Mouse (Mus musculus): Measurements from ENCODE around the gene Rhot2. TPM values are rescaled to one million over a fixed set of nuclear protein-coding genes. Genes with fewer than 3 reads are reported as not detected.

Rhot2 gene
- polyA plus RNA-seq, 1 experiment from 2014 or later, result 10.7 TPM

DNA sequence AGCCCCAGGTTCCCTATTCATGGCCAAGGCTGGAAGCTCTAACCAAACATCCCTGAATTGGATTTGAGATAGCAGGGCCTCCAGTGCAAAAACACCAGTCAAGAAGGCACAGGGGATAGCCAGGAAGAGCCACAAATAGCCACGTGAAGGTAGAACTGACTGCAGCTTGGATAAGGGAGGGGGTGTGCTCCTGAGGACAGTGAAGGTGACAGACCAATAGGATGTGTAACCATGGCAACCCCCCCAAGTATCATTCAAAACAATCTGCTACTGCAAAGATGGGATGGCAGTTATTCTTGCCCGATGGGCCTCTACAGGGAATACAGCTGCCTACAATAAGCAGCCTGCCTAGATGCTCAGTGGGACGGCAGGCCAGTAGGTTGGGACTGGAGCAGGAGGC, 7.1 kb downstream of the Rhot2 start:
- H3K27me3 ChIP-seq (ENCODE audit: control insufficient read depth, insufficient read depth, low read length), result no peaks in the 10 kb centered on the region
- no peak overlapping the region for H3K4me2 ChIP-seq (replicated peaks; ENCODE audit: low read depth)
- peak overlapping the region; percentile 58 for H3K27ac ChIP-seq (replicated peaks)
- peak overlapping the region; percentile 60; the same call in 1 of the 2 replicates for H3K9ac ChIP-seq (ENCODE audit: low read length)
- ATAC-seq (ENCODE audit: low FRiP score, low TSS enrichment), result no peak
- 46% methylated on average over 3 of the region's 3 CpGs for WGBS
- TF ChIP-seq EP300 (optimal IDR thresholded peaks at IDR 0.05) (no peak), CTCF (IDR thresholded peaks at IDR 0.05; ENCODE audit: low read depth) (no peak)
- H3K36me3 ChIP-seq (ENCODE audit: control insufficient read depth, insufficient read depth, low read length), result peaks cover 33% of the 10 kb centered on the region
- no peak for DNase-seq (ENCODE audit: low spot score)
- no peak overlapping the region for H3K4me3 ChIP-seq (ENCODE audit: low read depth, low read length)
- peaks cover 21% of the 10 kb centered on the region for H3K4me1 ChIP-seq (replicated peaks; ENCODE audit: control insufficient read depth, insufficient read depth)
- H3K9me3 ChIP-seq (ENCODE audit: control insufficient read depth, low read length), result no peaks in the 10 kb centered on the region

DNA sequence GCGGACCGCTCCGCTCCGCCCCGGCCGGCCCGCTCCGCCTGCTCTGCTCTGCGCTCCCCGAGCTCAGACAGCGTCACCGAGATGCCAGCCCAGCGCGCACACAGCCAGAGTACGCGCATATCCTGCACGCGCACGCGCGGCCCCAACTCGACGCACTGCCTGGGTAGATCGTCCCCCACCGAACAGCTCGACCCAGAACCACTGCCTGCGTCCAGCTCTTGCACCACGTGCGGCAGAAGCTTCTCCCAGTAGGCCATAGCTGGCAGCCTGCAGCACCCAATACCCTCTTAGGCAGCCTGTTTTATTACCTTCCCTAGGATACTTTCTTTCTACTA, 7.6 kb downstream of the Rhot2 start, which contains the start of gene Rhbdl1:
Gene Rhbdl1, minus strand, starts transcription at position 220 of the 335 bp plus-strand sequence.
- Histone ChIP-seq H3K9me3 (ENCODE audit: control insufficient read depth, low read length) (no peaks in the 10 kb centered on the region), H3K36me3 (ENCODE audit: control insufficient read depth, insufficient read depth, low read length) (peaks cover 31% of the 10 kb centered on the region), H3K4me1 (replicated peaks; ENCODE audit: control insufficient read depth, insufficient read depth) (peaks cover 21% of the 10 kb centered on the region), H3K4me3 (ENCODE audit: low read depth, low read length) (peak within 1 kb of the TSS; percentile 37), H3K27me3 (ENCODE audit: control insufficient read depth, insufficient read depth, low read length) (no peaks in the 10 kb centered on the region), H3K4me2 (replicated peaks; ENCODE audit: low read depth) (peak within 1 kb of the TSS; percentile 75), H3K9ac (ENCODE audit: low read length) (peak within 1 kb of the TSS; percentile 60), H3K27ac (replicated peaks) (peak within 1 kb of the TSS; percentile 63)
- no peak for TF ChIP-seq EP300 (optimal IDR thresholded peaks at IDR 0.05)
- no peak for TF ChIP-seq CTCF (IDR thresholded peaks at IDR 0.05; ENCODE audit: low read depth)
- DNase-seq (ENCODE audit: low spot score), result peak; percentile 79
- ATAC-seq (ENCODE audit: low FRiP score, low TSS enrichment), result peak; percentile 2; the same call in 1 of the 2 replicates
- 1% methylated on average over 28 of the region's 29 CpGs for WGBS

DNA sequence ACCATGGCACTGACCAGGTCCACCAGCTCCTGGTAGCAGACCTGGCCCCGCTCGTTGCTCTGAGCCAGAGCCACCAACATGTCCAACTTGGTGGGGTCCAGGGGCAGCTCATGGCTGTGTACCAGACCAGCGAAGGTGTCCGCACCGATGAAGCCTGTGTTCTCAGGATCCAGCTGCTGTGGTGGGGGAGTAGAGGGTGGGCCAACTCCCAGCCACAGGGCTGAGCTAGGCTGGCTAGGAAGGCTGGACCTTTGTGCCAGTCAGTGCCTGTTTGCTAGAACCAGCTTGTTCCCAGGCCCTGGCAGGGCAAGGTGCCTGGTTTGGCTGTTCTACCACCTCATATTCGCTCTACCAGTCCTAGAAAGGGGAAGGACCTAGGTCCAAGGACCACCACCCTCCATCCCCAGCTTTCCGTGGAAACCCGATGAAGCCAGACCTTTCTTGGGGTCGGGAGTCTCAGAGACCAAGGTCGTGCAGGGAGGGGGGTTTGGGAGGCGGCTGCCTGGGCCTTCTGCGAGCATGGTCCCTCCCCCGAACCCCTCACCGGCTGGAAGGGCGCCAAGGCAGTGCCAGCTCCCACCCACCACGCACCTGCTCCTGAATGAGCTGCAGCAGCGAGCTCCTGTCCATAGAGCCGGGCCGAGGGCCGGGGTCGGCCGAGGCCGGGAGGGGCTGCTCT, 8.1 kb downstream of the Rhot2 start:
- DNase-seq (ENCODE audit: low spot score), result peak; percentile 55
- no peaks in the 10 kb centered on the region for H3K9me3 ChIP-seq (ENCODE audit: control insufficient read depth, low read length)
- no peak for ATAC-seq (ENCODE audit: low FRiP score, low TSS enrichment)
- no peaks in the 10 kb centered on the region for H3K27me3 ChIP-seq (ENCODE audit: control insufficient read depth, insufficient read depth, low read length)
- H3K4me3 ChIP-seq (ENCODE audit: low read depth, low read length), result peak overlapping the region; percentile 37
- H3K9ac ChIP-seq (ENCODE audit: low read length), result peak overlapping the region; percentile 60
- TF ChIP-seq EP300 (optimal IDR thresholded peaks at IDR 0.05) (no peak), CTCF (IDR thresholded peaks at IDR 0.05; ENCODE audit: low read depth) (no peak)
- H3K27ac ChIP-seq (replicated peaks), result peak overlapping the region; percentile 63
- H3K4me2 ChIP-seq (replicated peaks; ENCODE audit: low read depth), result peak overlapping the region; percentile 75
- H3K36me3 ChIP-seq (ENCODE audit: control insufficient read depth, insufficient read depth, low read length), result peaks cover 28% of the 10 kb centered on the region
- H3K4me1 ChIP-seq (replicated peaks; ENCODE audit: control insufficient read depth, insufficient read depth), result peaks cover 26% of the 10 kb centered on the region
- 22% methylated on average over 20 of the region's 23 CpGs for WGBS

DNA sequence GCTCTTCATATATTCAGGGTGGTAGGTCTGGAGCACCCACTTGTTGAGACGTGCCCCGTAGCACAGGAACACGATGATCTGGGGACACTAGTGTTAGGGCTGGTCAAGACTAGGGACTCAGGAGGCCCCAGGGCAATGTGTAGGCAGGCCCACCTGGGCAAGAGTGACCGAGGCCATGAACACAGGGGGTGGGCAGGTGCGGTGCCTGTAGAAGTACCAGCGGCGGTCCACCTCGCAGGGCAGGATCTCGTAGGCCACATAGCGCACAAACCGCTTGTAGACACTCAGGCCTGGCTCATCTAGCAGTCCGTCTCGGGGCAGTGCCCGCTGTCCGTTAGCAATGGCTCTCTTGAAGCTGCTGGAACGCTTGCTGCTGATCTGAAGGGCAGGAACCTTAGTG, 8.8 kb downstream of the Rhot2 start:
- Histone ChIP-seq H3K27ac (replicated peaks) (no peak overlapping the region; the same call in 1 of the 2 replicates), H3K4me2 (replicated peaks; ENCODE audit: low read depth) (peak overlapping the region; percentile 75), H3K4me1 (replicated peaks; ENCODE audit: control insufficient read depth, insufficient read depth) (peaks cover 27% of the 10 kb centered on the region), H3K27me3 (ENCODE audit: control insufficient read depth, insufficient read depth, low read length) (no peaks in the 10 kb centered on the region), H3K36me3 (ENCODE audit: control insufficient read depth, insufficient read depth, low read length) (peaks cover 23% of the 10 kb centered on the region), H3K9ac (ENCODE audit: low read length) (peak overlapping the region; percentile 60; the same call in 1 of the 2 replicates), H3K4me3 (ENCODE audit: low read depth, low read length) (no peak overlapping the region), H3K9me3 (ENCODE audit: control insufficient read depth, low read length) (no peaks in the 10 kb centered on the region)
- 85% methylated on average over 16 of the region's 16 CpGs for WGBS
- TF ChIP-seq EP300 (optimal IDR thresholded peaks at IDR 0.05) (no peak), CTCF (IDR thresholded peaks at IDR 0.05; ENCODE audit: low read depth) (no peak)
- DNase-seq (ENCODE audit: low spot score) (no peak), ATAC-seq (ENCODE audit: low FRiP score, low TSS enrichment) (no peak)

GRCm38 (mm10) chr17:25835301-25835700, 9.3 kb downstream of the Rhot2 start:
- no peak for ATAC-seq (ENCODE audit: low FRiP score, low TSS enrichment)
- peaks cover 27% of the 10 kb centered on the region for H3K4me1 ChIP-seq (replicated peaks; ENCODE audit: control insufficient read depth, insufficient read depth)
- no peaks in the 10 kb centered on the region for H3K9me3 ChIP-seq (ENCODE audit: control insufficient read depth, low read length)
- no peaks in the 10 kb centered on the region for H3K27me3 ChIP-seq (ENCODE audit: control insufficient read depth, insufficient read depth, low read length)
- no peak overlapping the region for H3K27ac ChIP-seq (replicated peaks)
- no peak for DNase-seq (ENCODE audit: low spot score)
- WGBS, result 80% methylated on average over 7 of the region's 7 CpGs
- H3K9ac ChIP-seq (ENCODE audit: low read length), result no peak overlapping the region
- no peak overlapping the region for H3K4me3 ChIP-seq (ENCODE audit: low read depth, low read length)
- H3K4me2 ChIP-seq (replicated peaks; ENCODE audit: low read depth), result peak overlapping the region; percentile 88; the same call in 1 of the 2 replicates
- TF ChIP-seq CTCF (IDR thresholded peaks at IDR 0.05; ENCODE audit: low read depth), result no peak
- TF ChIP-seq EP300 (optimal IDR thresholded peaks at IDR 0.05), result no peak
- H3K36me3 ChIP-seq (ENCODE audit: control insufficient read depth, insufficient read depth, low read length), result peaks cover 23% of the 10 kb centered on the region

DNA sequence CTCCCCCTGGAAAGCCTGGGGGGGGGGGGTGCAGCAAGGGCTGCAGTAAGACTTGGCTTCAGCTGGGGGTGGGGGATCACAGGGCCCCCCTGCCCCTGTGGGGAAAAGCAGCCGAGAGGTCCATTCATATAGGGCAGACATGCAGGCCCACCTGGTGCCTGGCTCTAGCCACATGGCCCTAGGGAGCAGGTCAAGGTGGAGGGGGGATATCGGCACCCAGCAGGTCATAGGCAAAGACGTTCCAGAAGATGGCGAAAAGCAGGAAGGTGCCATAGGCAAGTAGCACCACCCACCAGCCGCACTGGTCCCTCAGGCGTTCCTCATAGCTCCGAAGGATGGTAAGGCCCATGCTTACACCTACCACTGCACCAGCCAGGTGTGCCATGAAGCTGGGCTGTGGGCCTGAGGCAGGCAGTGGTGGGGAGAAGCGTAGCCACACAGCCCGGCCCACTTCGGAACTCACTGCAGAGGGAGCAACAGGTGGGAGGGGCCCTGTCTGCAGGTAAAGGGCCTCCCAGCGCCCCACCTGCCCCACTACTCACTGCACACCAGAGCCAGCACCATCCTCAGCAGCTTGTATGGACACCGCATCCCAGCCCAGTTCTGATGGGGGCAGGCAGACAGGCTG, 9.9 kb downstream of the Rhot2 start:
- Histone ChIP-seq H3K4me1 (replicated peaks; ENCODE audit: control insufficient read depth, insufficient read depth) (peaks cover 28% of the 10 kb centered on the region), H3K9ac (ENCODE audit: low read length) (peak overlapping the region; percentile 80), H3K27me3 (ENCODE audit: control insufficient read depth, insufficient read depth, low read length) (no peaks in the 10 kb centered on the region), H3K4me2 (replicated peaks; ENCODE audit: low read depth) (peak overlapping the region; percentile 88), H3K9me3 (ENCODE audit: control insufficient read depth, low read length) (no peaks in the 10 kb centered on the region), H3K36me3 (ENCODE audit: control insufficient read depth, insufficient read depth, low read length) (peaks cover 18% of the 10 kb centered on the region), H3K27ac (replicated peaks) (0 out of 2 replicates have a peak overlapping the region, but pooled peaks have one; percentile 24), H3K4me3 (ENCODE audit: low read depth, low read length) (peak overlapping the region; percentile 78)
- ATAC-seq (ENCODE audit: low FRiP score, low TSS enrichment) (no peak), DNase-seq (ENCODE audit: low spot score) (no peak)
- no peak for TF ChIP-seq CTCF (IDR thresholded peaks at IDR 0.05; ENCODE audit: low read depth)
- 66% methylated on average over 12 of the region's 12 CpGs for WGBS
